Comparison of ENCODE assay signal across 8 mouse cellular contexts in the genomic region with DNA sequence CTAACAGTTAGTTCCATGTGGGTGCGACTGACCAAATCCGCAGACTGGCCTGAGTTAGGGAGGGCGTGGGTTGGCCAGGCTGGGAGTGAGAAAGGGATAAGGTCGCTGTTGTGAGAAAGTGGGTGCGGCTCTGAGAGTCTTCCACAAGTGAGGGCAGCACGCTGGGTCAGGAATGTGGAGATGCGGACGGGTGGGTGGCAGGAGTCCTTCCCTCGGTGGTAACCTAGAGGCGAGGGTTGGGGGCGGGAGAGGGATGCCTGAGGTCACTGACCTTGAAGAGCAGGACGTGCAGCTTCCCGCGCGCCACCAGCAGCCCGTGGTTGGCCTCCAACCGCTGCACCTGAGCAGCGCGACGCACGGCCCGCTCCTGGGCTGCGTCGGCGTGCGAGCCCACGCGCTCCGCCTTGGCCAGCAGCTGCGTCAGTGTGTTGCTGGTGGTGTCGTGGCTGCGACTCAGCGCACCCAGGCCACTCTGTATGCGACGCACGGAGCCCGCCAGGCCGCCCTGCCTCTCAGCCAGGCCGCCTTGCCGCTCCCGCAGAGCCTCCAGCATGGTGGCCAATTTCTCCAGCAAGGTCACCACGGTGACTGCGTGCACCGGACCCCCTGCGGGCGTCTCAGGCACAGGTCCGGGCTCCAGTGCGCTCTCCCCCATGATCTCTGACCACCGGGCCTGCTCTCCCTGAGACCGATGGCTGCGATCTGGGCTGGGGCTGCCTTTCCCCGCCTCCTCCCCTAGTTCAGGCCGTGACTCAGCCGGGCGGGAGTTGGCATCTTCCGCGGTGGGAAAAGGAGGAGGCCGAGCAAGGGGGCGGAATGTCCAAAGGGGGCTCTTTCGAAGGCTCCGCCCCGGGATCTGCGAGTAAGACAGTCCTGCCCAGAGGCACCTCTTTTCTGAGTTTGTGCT. TPM values are rescaled to one million over a fixed set of nuclear protein-coding genes. Genes with fewer than 3 reads are reported as not detected.
DNase-seq lines count a peak whose midpoint lies in the region; ATAC-seq and TF ChIP-seq lines count a peak whose summit lies in the region.

Gene Cavin3, minus strand, starts transcription at position 796 of the 907 bp plus-strand sequence.

- no peaks in the 10 kb centered on the region for H3K36me3 ChIP-seq in limb, embryonic 13.5 days
- H3K36me3 ChIP-seq in midbrain, embryonic 15.5 days (replicated peaks), result no peaks in the 10 kb centered on the region
- H3K36me3 ChIP-seq in stomach, postnatal 0 days (ENCODE audit: control insufficient read depth, insufficient read depth, low read length), result no peaks in the 10 kb centered on the region

- H3K9ac ChIP-seq in limb, embryonic 13.5 days, result peak within 1 kb of the TSS; percentile 78
- H3K9ac ChIP-seq in midbrain, embryonic 15.5 days, result peak within 1 kb of the TSS; percentile 55
- peak within 1 kb of the TSS; percentile 90 for H3K9ac ChIP-seq in stomach, postnatal 0 days (ENCODE audit: low read length)

- H3K4me2 ChIP-seq in limb, embryonic 13.5 days (replicated peaks), result peak within 1 kb of the TSS; percentile 86
- peak within 1 kb of the TSS; percentile 74 for H3K4me2 ChIP-seq in midbrain, embryonic 15.5 days
- peak within 1 kb of the TSS; percentile 80 for H3K4me2 ChIP-seq in stomach, postnatal 0 days (replicated peaks; ENCODE audit: low read depth)

- H3K27me3 ChIP-seq in limb, embryonic 13.5 days, result peaks cover 18% of the 10 kb centered on the region
- H3K27me3 ChIP-seq in midbrain, embryonic 15.5 days (replicated peaks), result no peaks in the 10 kb centered on the region
- H3K27me3 ChIP-seq in stomach, postnatal 0 days (ENCODE audit: control insufficient read depth, insufficient read depth, low read length), result no peaks in the 10 kb centered on the region

- H3K27ac ChIP-seq in embryonic fibroblast, embryonic 13.5 days (ENCODE audit: insufficient read depth, low read length), result peak within 1 kb of the TSS; percentile 99
- H3K27ac ChIP-seq in limb, embryonic 13.5 days, result peak within 1 kb of the TSS; percentile 74
- peak within 1 kb of the TSS; percentile 55 for H3K27ac ChIP-seq in midbrain, embryonic 15.5 days
- peak within 1 kb of the TSS; percentile 99 for H3K27ac ChIP-seq in stomach, postnatal 0 days (replicated peaks)

- H3K9me3 ChIP-seq in limb, embryonic 13.5 days, result no peaks in the 10 kb centered on the region
- H3K9me3 ChIP-seq in midbrain, embryonic 15.5 days, result no peaks in the 10 kb centered on the region
- no peaks in the 10 kb centered on the region for H3K9me3 ChIP-seq in stomach, postnatal 0 days (ENCODE audit: control insufficient read depth, low read length)

- peak within 1 kb of the TSS; percentile 45 for H3K4me3 ChIP-seq in embryonic fibroblast, embryonic 13.5 days (ENCODE audit: insufficient read depth, low read length)
- peak within 1 kb of the TSS; percentile 53 for H3K4me3 ChIP-seq in limb, embryonic 13.5 days
- H3K4me3 ChIP-seq in midbrain, embryonic 15.5 days, result peak within 1 kb of the TSS; percentile 42
- H3K4me3 ChIP-seq in stomach, postnatal 0 days (ENCODE audit: low read depth, low read length), result peak within 1 kb of the TSS; percentile 64

- ATAC-seq in limb, embryonic 13.5 days (ENCODE audit: low FRiP score, low read depth), result peak; percentile 86
- ATAC-seq in midbrain, embryonic 15.5 days (replicated peaks), result peak; percentile 95
- ATAC-seq in stomach, postnatal 0 days (ENCODE audit: low FRiP score, low TSS enrichment), result peak; percentile 91

- 2% methylated on average over 62 of the region's 63 CpGs for WGBS in limb, embryonic 13.5 days
- WGBS in midbrain, embryonic 15.5 days, result 3% methylated on average over 63 of the region's 63 CpGs
- 2% methylated on average over 58 of the region's 63 CpGs for WGBS in stomach, postnatal 0 days

- TF ChIP-seq POLR2A in embryonic fibroblast, embryonic 13.5 days (IDR thresholded peaks at IDR 0.05; ENCODE audit: low read depth, low read length), result peak; percentile 91

- DNase-seq in 3134 (ENCODE audit: extremely low read depth, insufficient read length, low spot score), result peak; percentile 90
- peak; percentile 88 for DNase-seq in brain, adult 2 months (ENCODE audit: low read depth, low spot score)
- DNase-seq in heart, adult 9 months (ENCODE audit: low spot score in 2 of 2), result peak; percentile 88 to 90
- peak; percentile 69 for DNase-seq in kidney, adult 9 months
- peak; percentile 83 for DNase-seq in stomach, postnatal 0 days (ENCODE audit: low spot score)

- H3K4me1 ChIP-seq in embryonic fibroblast, embryonic 13.5 days (ENCODE audit: control insufficient read depth, insufficient read depth, low read length), result 0 out of 2 replicates have a peak, but pooled peaks cover 8% of the 10 kb centered on the region
- peaks cover 25% of the 10 kb centered on the region for H3K4me1 ChIP-seq in limb, embryonic 13.5 days
- H3K4me1 ChIP-seq in midbrain, embryonic 15.5 days, result peaks cover 21% of the 10 kb centered on the region
- H3K4me1 ChIP-seq in stomach, postnatal 0 days (replicated peaks; ENCODE audit: control insufficient read depth, insufficient read depth), result no peaks in the 10 kb centered on the region

- no peak for TF ChIP-seq CTCF in embryonic fibroblast, embryonic 13.5 days (IDR thresholded peaks at IDR 0.05; ENCODE audit: borderline replicate concordance, insufficient read depth, low read length)
- no peak for TF ChIP-seq CTCF in stomach, postnatal 0 days (IDR thresholded peaks at IDR 0.05; ENCODE audit: low read depth)

- no peak for TF ChIP-seq EP300 in stomach, postnatal 0 days (optimal IDR thresholded peaks at IDR 0.05)

RNA-seq across cellular contexts. Expression of gene Cavin3, which starts in this region (rescaled TPM):
- polyA plus RNA-seq in embryonic fibroblast, embryonic 13.5 days (2011; ENCODE audit: insufficient read length, low read depth, missing spikeins), result 89.7 and 95.1 TPM in 2 replicates
- polyA plus RNA-seq in limb, embryonic 13.5 days (2015; fragmentation: Nextera tagmentation; extraction: Ambion mirVana), result 51.2 and 52.2 TPM in 2 replicates
- polyA plus RNA-seq in midbrain, embryonic 15.5 days (2015; fragmentation: Nextera tagmentation; extraction: Ambion mirVana), result 27.1 and 33.1 TPM in 2 replicates
- 163 and 184 TPM in 2 replicates for polyA plus RNA-seq in stomach, postnatal 0 days (2015; fragmentation: Nextera tagmentation; extraction: Ambion mirVana)

Comparison
In these comparisons a context has a peak if more than half of its experiments do, and no peak if none do; other contexts are left out.
1. Peak in every context shown above with its lines: DNase-seq, ATAC-seq, H3K4me3 ChIP-seq and H3K27ac ChIP-seq.